Mouse (Mus musculus): ENCODE measurements around the gene Rap1a. TPM values are rescaled to one million over a fixed set of nuclear protein-coding genes. Genes with fewer than 3 reads are reported as not detected.

Gene Rap1a
- 166 and 190 TPM in 2 replicates for polyA plus RNA-seq (2015; fragmentation: Nextera tagmentation; extraction: Ambion mirVana)

DNA sequence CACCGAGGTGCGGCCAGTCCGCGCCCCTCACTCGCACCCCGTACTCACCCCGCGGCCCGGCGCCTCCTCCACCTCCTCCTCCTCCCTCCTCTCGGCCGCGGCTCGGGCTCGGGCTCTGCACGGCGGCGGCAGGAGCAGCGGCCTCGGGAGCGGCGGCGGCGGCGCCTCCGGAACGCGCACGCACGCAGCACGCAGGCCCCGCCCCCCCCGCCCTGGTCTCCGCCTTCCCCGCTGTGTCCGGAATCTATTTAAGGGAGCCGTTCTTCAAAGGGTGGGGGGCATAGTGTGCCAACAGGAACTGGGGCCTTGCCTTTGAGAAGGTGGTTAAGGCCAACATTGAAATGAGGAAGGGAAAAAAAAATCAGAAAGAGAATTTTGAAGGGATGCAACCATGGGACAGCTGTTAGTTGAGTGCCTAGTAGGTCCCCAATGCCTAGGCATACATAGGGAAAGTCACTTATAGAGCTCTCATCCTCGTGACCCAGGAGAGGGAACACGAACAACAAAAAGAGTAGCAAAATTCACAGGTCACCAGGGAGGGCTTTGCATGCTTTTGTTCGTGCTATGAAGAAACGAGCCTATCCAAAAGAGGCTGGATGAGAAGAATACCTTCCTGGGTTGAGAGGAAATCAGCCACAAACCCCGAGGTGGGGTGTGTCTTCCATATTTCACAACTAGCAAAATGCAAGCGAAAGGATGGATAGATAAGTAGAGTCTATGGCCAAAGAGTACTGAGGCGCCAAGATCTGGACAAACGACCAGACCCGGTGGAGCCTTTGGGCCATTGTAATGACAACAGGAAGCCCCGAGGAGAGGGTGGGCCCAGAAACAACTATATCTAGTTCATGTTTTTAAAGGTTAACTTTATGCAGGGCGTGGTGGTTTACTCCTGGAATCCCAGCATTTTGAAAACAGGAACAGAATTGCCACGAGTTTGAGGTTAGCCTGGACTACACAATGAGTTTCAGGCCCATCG, at the start of gene Rap1a:
Gene Rap1a (minus strand): TSS at position 146 of the 976 bp plus-strand sequence.
- no peaks in the 10 kb centered on the region for H3K9me3 ChIP-seq (ENCODE audit: low read length)
- peak within 1 kb of the TSS; percentile 94 for H3K27ac ChIP-seq (ENCODE audit: low read length)
- H3K27me3 ChIP-seq (replicated peaks; ENCODE audit: insufficient read depth, low read length) = no peaks in the 10 kb centered on the region
- H3K9ac ChIP-seq (replicated peaks; ENCODE audit: low read depth) = peak within 1 kb of the TSS; percentile 77
- peak within 1 kb of the TSS; percentile 91 for H3K4me3 ChIP-seq (ENCODE audit: low read depth, low read length)
- peaks cover 12% of the 10 kb centered on the region; the same call in 1 of the 2 replicates for H3K4me1 ChIP-seq (ENCODE audit: insufficient read depth, low read depth, low read length)
- H3K4me2 ChIP-seq (replicated peaks; ENCODE audit: low read depth, low read length) = peak within 1 kb of the TSS; percentile 73
- WGBS = 15% methylated on average over 39 of the region's 50 CpGs
- no peaks in the 10 kb centered on the region for H3K36me3 ChIP-seq (ENCODE audit: insufficient read depth, low read length)
- ATAC-seq (peak; percentile 95), DNase-seq (ENCODE audit: low spot score) (peak; percentile 88)
- peak; percentile 63 for TF ChIP-seq EP300 (IDR thresholded peaks at IDR 0.05)
- no peak for TF ChIP-seq CTCF (IDR thresholded peaks at IDR 0.05)

DNA sequence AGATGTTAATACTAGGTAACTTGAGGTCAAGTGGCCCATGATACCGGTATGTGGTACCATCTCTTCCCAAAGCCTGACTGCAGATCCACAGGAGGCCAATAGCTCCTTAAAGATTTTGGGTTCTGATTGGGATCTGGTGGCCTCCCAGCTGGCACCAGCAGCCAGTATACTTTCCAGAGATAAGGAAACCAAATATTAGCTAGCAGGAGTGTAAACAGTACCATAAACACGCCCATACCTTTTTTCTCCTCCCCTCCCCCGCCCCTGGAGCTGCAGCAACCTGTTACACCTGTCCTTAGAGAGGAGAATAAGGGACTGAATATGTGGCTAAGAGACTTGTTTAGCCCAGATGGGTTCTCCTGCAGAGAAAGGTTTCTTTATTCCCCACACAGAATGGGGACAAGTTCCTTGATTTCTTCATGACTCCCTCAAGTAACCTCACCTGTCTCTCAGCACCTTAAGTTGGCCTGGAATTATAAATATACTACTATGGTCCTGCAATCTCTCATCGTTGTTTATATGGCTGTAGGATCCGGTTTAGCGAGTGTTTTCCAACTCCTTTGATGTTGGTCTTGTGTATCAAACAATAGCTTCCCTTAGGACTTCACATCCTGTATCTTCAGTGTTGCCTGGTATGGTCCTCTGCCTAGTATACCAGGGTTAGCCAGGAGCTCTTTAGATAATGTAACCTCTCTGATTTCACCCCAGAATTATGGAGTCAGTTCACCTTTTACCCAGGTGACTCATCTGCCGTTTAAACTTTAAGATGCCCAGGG, 45.3 kb upstream of the Rap1a start:
- Histone ChIP-seq H3K27me3 (replicated peaks; ENCODE audit: insufficient read depth, low read length) (no peaks in the 10 kb centered on the region), H3K36me3 (ENCODE audit: insufficient read depth, low read length) (no peaks in the 10 kb centered on the region), H3K9ac (replicated peaks; ENCODE audit: low read depth) (no peak overlapping the region), H3K9me3 (ENCODE audit: low read length) (no peaks in the 10 kb centered on the region), H3K27ac (ENCODE audit: low read length) (no peak overlapping the region), H3K4me2 (replicated peaks; ENCODE audit: low read depth, low read length) (0 out of 2 replicates have a peak overlapping the region, but pooled peaks have one; percentile 5), H3K4me3 (ENCODE audit: low read depth, low read length) (no peak overlapping the region), H3K4me1 (ENCODE audit: insufficient read depth, low read depth, low read length) (no peaks in the 10 kb centered on the region)
- ATAC-seq = peak; percentile 78
- DNase-seq (ENCODE audit: low spot score) = peak; percentile 51
- TF ChIP-seq EP300 (IDR thresholded peaks at IDR 0.05) (peak; percentile 72), CTCF (IDR thresholded peaks at IDR 0.05) (no peak)
- 19% methylated on average over 7 of the region's 7 CpGs for WGBS

DNA sequence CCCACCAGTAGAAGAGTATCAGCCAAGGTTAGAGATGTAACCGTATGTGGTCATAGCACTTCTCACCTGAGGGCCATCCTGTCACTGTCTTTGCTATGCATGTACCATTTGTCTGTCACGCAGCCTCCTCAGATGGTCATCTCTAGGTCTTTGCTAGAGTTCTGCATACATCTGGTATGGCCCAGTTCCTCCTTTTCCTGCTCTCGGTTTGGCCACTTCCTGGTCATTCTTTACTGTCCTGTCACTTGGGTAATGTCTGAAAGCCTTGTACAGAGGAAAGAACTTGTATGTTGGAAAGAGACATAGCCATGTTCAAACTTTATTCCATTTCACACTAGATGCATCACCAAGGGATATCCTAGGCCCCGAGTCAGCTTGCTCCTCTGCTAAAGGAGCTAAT, 38.7 kb upstream of the Rap1a start:
- Histone ChIP-seq H3K27me3 (replicated peaks; ENCODE audit: insufficient read depth, low read length) (no peaks in the 10 kb centered on the region), H3K4me2 (replicated peaks; ENCODE audit: low read depth, low read length) (no peak overlapping the region), H3K27ac (ENCODE audit: low read length) (no peak overlapping the region), H3K4me3 (ENCODE audit: low read depth, low read length) (no peak overlapping the region), H3K36me3 (ENCODE audit: insufficient read depth, low read length) (no peaks in the 10 kb centered on the region), H3K4me1 (ENCODE audit: insufficient read depth, low read depth, low read length) (no peaks in the 10 kb centered on the region), H3K9me3 (ENCODE audit: low read length) (no peaks in the 10 kb centered on the region), H3K9ac (replicated peaks; ENCODE audit: low read depth) (no peak overlapping the region)
- no peak for DNase-seq (ENCODE audit: low spot score)
- WGBS = 68% methylated on average over 4 of the region's 4 CpGs
- no peak for TF ChIP-seq EP300 (IDR thresholded peaks at IDR 0.05)
- ATAC-seq = no peak

DNA sequence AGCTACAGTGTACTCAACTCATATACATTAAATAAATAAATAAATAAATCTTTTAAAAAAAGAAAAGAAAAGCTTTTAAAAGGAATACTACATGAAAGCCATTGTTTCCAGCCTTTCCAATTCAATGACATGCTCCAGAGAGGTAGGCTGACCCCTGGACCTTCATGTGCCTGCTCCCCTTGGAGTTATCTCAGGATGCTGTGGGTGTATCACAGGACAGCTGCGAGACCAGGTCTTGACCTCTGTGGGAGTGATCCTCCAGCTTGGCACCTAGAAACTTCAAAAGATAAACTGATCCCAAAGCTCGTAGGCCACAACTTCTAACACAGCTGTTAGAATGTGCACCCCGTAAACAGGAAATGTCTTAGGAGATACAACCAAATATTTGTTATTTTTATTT, 37.5 kb upstream of the Rap1a start:
- Histone ChIP-seq H3K27ac (ENCODE audit: low read length) (no peak overlapping the region), H3K9me3 (ENCODE audit: low read length) (no peaks in the 10 kb centered on the region), H3K4me2 (replicated peaks; ENCODE audit: low read depth, low read length) (no peak overlapping the region), H3K27me3 (replicated peaks; ENCODE audit: insufficient read depth, low read length) (no peaks in the 10 kb centered on the region), H3K9ac (replicated peaks; ENCODE audit: low read depth) (no peak overlapping the region), H3K4me1 (ENCODE audit: insufficient read depth, low read depth, low read length) (no peaks in the 10 kb centered on the region), H3K36me3 (ENCODE audit: insufficient read depth, low read length) (no peaks in the 10 kb centered on the region), H3K4me3 (ENCODE audit: low read depth, low read length) (no peak overlapping the region)
- TF ChIP-seq CTCF (IDR thresholded peaks at IDR 0.05) (no peak), EP300 (IDR thresholded peaks at IDR 0.05) (no peak)
- 73% methylated on average over 3 of the region's 3 CpGs for WGBS
- no peak for DNase-seq (ENCODE audit: low spot score)
- no peak for ATAC-seq

DNA sequence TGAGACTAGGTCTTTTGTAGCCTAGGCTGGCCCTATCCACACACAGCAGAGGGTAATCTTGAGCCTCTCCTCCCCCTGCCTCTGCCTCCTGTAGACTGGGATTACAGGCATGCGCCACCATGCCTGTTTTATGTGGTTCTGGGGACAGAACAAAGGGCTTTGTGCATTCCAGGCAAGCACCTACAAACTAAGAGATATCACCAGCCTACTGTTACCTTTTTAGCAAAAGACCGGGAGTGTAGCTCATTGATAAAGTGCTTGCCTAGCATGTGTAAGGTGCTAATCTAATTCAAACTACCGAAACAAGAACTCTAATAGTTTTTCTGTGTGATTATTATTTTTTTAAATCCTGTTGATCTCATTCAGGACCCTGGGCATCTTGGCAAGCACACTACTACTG, 35.7 kb upstream of the Rap1a start:
- DNase-seq (ENCODE audit: low spot score) (no peak), ATAC-seq (no peak)
- no peaks in the 10 kb centered on the region for H3K27me3 ChIP-seq (replicated peaks; ENCODE audit: insufficient read depth, low read length)
- H3K9ac ChIP-seq (replicated peaks; ENCODE audit: low read depth) = no peak overlapping the region
- no peak overlapping the region for H3K27ac ChIP-seq (ENCODE audit: low read length)
- no peaks in the 10 kb centered on the region for H3K4me1 ChIP-seq (ENCODE audit: insufficient read depth, low read depth, low read length)
- 77% methylated on average over 3 of the region's 3 CpGs for WGBS
- H3K36me3 ChIP-seq (ENCODE audit: insufficient read depth, low read length) = no peaks in the 10 kb centered on the region
- no peak overlapping the region for H3K4me3 ChIP-seq (ENCODE audit: low read depth, low read length)
- TF ChIP-seq EP300 (IDR thresholded peaks at IDR 0.05) (no peak), CTCF (IDR thresholded peaks at IDR 0.05) (no peak)
- no peaks in the 10 kb centered on the region for H3K9me3 ChIP-seq (ENCODE audit: low read length)
- no peak overlapping the region for H3K4me2 ChIP-seq (replicated peaks; ENCODE audit: low read depth, low read length)

DNA sequence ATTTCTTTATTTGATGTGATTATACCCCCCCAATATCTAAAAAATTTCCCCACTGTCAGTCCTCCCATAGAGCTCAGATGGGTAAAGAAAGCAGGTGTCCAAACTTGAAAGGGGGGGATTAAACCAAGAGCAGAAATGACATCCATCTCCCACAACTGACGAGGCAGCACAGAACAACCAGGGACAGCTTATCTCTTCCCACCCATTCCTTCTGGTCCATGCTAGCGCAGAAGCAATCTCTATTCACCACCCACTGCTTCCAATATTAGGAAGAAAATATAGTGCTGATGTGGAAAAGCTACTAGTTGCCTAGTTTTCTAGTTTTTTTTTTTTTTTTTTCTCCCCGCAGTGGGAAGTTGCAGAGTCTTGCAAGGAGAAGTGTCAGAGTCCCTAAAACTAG, 34.7 kb upstream of the Rap1a start:
- 65% methylated on average over 3 of the region's 3 CpGs for WGBS
- no peak for TF ChIP-seq EP300 (IDR thresholded peaks at IDR 0.05)
- TF ChIP-seq CTCF (IDR thresholded peaks at IDR 0.05) = no peak
- ATAC-seq = no peak

More for the DNA sequence above, 34.7 kb upstream of the Rap1a start:
- no peaks in the 10 kb centered on the region for H3K4me1 ChIP-seq (ENCODE audit: insufficient read depth, low read depth, low read length)
- no peak for DNase-seq (ENCODE audit: low spot score)
- H3K27me3 ChIP-seq (replicated peaks; ENCODE audit: insufficient read depth, low read length) = no peaks in the 10 kb centered on the region
- H3K9me3 ChIP-seq (ENCODE audit: low read length) = no peaks in the 10 kb centered on the region
- H3K4me3 ChIP-seq (ENCODE audit: low read depth, low read length) = no peak overlapping the region
- no peak overlapping the region for H3K27ac ChIP-seq (ENCODE audit: low read length)
- no peak overlapping the region for H3K4me2 ChIP-seq (replicated peaks; ENCODE audit: low read depth, low read length)
- no peak overlapping the region for H3K9ac ChIP-seq (replicated peaks; ENCODE audit: low read depth)
- no peaks in the 10 kb centered on the region for H3K36me3 ChIP-seq (ENCODE audit: insufficient read depth, low read length)
